In the genomic region with DNA sequence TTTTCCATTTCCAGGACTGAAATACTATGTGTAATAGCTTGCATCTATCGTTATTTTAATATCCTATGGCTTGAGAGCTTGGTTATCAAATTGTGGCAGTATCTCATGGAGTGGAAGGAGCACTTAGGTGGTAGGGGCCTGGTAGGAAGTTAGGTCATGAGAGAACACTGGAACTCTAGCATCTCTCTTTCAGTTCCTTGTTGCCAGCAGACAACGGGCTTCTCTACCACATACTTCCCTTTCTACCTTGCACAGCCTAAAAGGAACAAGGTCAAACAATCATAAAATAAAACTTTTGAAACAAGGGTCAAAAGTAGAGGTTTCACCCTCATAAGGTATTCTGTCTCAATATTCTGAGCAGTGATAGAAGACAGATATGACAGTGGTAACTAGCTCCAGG, we compare ENCODE assay signal across 17 mouse cellular contexts. TPM values are rescaled to one million over a fixed set of nuclear protein-coding genes. Genes with fewer than 3 reads are reported as not detected.
"Had no signal": no experiment of that assay in that cellular context is flagged by ENCODE, and none has a peak within 500 bp of the region (broad histone marks: within the 10 kb centered on the region; RNA-seq: fewer than 3 reads in every experiment).

No protein-coding gene starts in this region.

- H3K4me3 ChIP-seq: kidney, embryonic 15.5 days; left cerebral cortex, adult 2 months; limb, embryonic 10.5 days; liver, embryonic 13.5 days; neural tube, embryonic 13.5 days had no signal

- H3K9ac ChIP-seq: kidney, embryonic 15.5 days; liver, embryonic 13.5 days; liver, postnatal 0 days; neural tube, embryonic 13.5 days had no signal

- H3K4me1 ChIP-seq: kidney, embryonic 15.5 days; limb, embryonic 10.5 days; liver, embryonic 13.5 days; neural tube, embryonic 13.5 days had no signal

- H3K9me3 ChIP-seq: kidney, embryonic 15.5 days; limb, embryonic 10.5 days; liver, embryonic 13.5 days; neural tube, embryonic 13.5 days had no signal

- H3K36me3 ChIP-seq: kidney, embryonic 15.5 days; limb, embryonic 10.5 days; liver, embryonic 13.5 days; neural tube, embryonic 13.5 days had no signal

- ATAC-seq: intestine, embryonic 16.5 days; liver, postnatal 0 days; lung, postnatal 0 days had no signal

- H3K27ac ChIP-seq: kidney, embryonic 15.5 days; left cerebral cortex, adult 2 months; limb, embryonic 10.5 days; liver, embryonic 13.5 days; macrophage; neural tube, embryonic 13.5 days had no signal

- H3K27me3 ChIP-seq: kidney, embryonic 15.5 days; liver, embryonic 13.5 days; neural tube, embryonic 13.5 days had no signal

- DNase-seq: kidney, adult 2 months; kidney, postnatal 14 days; liver, embryonic 13.5 days; liver, postnatal 0 days; midbrain, embryonic 14.5 days; right cerebral cortex, postnatal 14 days; thymus, adult 2 months; thymus, postnatal 25 days had no signal

RNA-seq across cellular contexts. Expression of a gene that starts 38.3 kb away (rescaled TPM):
- polyA plus RNA-seq: large intestine, adult 2 months; stomach, embryonic 14.5 days had no signal
